Mouse (Mus musculus) lung, adult 2 months (tissue): ENCODE data around the gene Chp1.

ENCODE experiments used
- CTCF ChIP-seq: fragments of 200-500 bp; IDR thresholded peaks from 2 replicates; pipeline ENCODE4 v1.5.1; 2011; ENCODE audit warnings: mild to moderate bottlenecking, low read length, control low read depth; ENCODE audit not compliant: insufficient read depth
- POLR2A ChIP-seq: fragments of 200-500 bp; IDR thresholded peaks from 2 replicates; pipeline ENCODE4 v1.6.1; 2011; ENCODE audit warnings: low read depth, mild to moderate bottlenecking, control low read depth, low read length, borderline replicate concordance; ENCODE audit errors: extremely low read depth

GRCm38 (mm10) chr2:119558039-119558438 lies 10.5 kb downstream of the Chp1 start:
- TF ChIP-seq CTCF: no peak
- TF ChIP-seq POLR2A: no peak
